Mouse (Mus musculus) heart, adult 8-10 months (tissue): ENCODE data around the gene Rln3. TPM values are rescaled to one million over a fixed set of nuclear protein-coding genes. Genes with fewer than 3 reads are reported as not detected.

ENCODE experiments used
- DNase-seq: peaks from one replicate; pipeline ENCODE4 v3.0.0; 2022; ENCODE audit warnings: low spot score
- total RNA-seq, 4 experiments: library from RNA; stranded (reverse); gene quantifications; 2 replicates each; pipeline ENCODE4 v1.2.4; 2022

Rln3 gene
- total RNA-seq, 4 experiments from 2014 or later = not detected

GRCm38 (mm10) chr8:84065457-84066072 is 20.8 kb upstream of the Rln3 start:
- DNase-seq = no peak

GRCm38 (mm10) chr8:84065037-84065436 is 20.2 kb upstream of the Rln3 start, which contains the start of gene Gm10643:
Gene Gm10643, minus strand, starts transcription at chr8:84065137.
- DNase-seq = no peak

GRCm38 (mm10) chr8:84063861-84064610 is 19.2 kb upstream of the Rln3 start:
- peak; percentile 41 for DNase-seq

GRCm38 (mm10) chr8:84060245-84060644 is 15.4 kb upstream of the Rln3 start:
- DNase-seq = no peak

GRCm38 (mm10) chr8:84059226-84059625 is 14.4 kb upstream of the Rln3 start:
- no peak for DNase-seq

- no peak for DNase-seq
Observed at GRCm38 (mm10) chr8:84057827-84058226, 13.0 kb upstream of the Rln3 start.

GRCm38 (mm10) chr8:84053229-84053628 is 8.4 kb upstream of the Rln3 start:
- no peak for DNase-seq

GRCm38 (mm10) chr8:84052746-84053145 is 7.9 kb upstream of the Rln3 start:
- no peak for DNase-seq

- no peak for DNase-seq
Observed at GRCm38 (mm10) chr8:84048171-84048570, 3.4 kb upstream of the Rln3 start.

GRCm38 (mm10) chr8:84046505-84046904 is 1.7 kb upstream of the Rln3 start:
- DNase-seq = no peak

GRCm38 (mm10) chr8:84044103-84044502 is 697 bp downstream of the Rln3 start:
- DNase-seq = no peak

- peak; percentile 44 for DNase-seq
Observed at GRCm38 (mm10) chr8:84042948-84043342, 1.9 kb downstream of the Rln3 start.

- peak; percentile 79 for DNase-seq
Observed at GRCm38 (mm10) chr8:84042066-84042947, 2.5 kb downstream of the Rln3 start, which contains the start of gene Il27ra. Gene Il27ra, minus strand, starts transcription at chr8:84042589.

- DNase-seq = peak; percentile 76
Observed at GRCm38 (mm10) chr8:84039050-84039449, 5.8 kb downstream of the Rln3 start.

- DNase-seq = peak; percentile 62
Observed at GRCm38 (mm10) chr8:84038015-84038414, 6.8 kb downstream of the Rln3 start.

- DNase-seq = no peak
Observed at GRCm38 (mm10) chr8:84032777-84033176, 12.0 kb downstream of the Rln3 start.

- no peak for DNase-seq
Observed at GRCm38 (mm10) chr8:84029272-84029671, 15.5 kb downstream of the Rln3 start.

GRCm38 (mm10) chr8:84027449-84027848 is 17.4 kb downstream of the Rln3 start:
- no peak for DNase-seq

- no peak for DNase-seq
Observed at GRCm38 (mm10) chr8:84025863-84026262, 18.9 kb downstream of the Rln3 start.

GRCm38 (mm10) chr8:84024171-84024570 is 20.6 kb downstream of the Rln3 start:
- DNase-seq = no peak

GRCm38 (mm10) chr8:84023631-84024030 is 21.2 kb downstream of the Rln3 start:
- no peak for DNase-seq

- peak; percentile 81 for DNase-seq
Observed at GRCm38 (mm10) chr8:84023085-84023484, 21.7 kb downstream of the Rln3 start.
